Mouse (Mus musculus): ENCODE data around the gene Zfp941. TPM values are rescaled to one million over a fixed set of nuclear protein-coding genes. Genes with fewer than 3 reads are reported as not detected.

Zfp941 gene
- polyA plus RNA-seq (2017; shearing (Covaris generic)) = under 1 TPM; 0.11 to 0.17 TPM

GRCm38 (mm10) chr7:140821653-140822329 lies at the start of gene Zfp941:
Gene Zfp941, minus strand, starts transcription at chr7:140822178.

GRCm38 (mm10) chr7:140857550-140858505 lies 35.9 kb upstream of the Zfp941 start, which contains the start of gene Bet1l:
Gene Bet1l, minus strand, starts transcription at chr7:140857577.

GRCm38 (mm10) chr7:140856785-140857549 lies 35.0 kb upstream of the Zfp941 start, which contains the start of gene Ric8a:
Gene Ric8a, plus strand, starts transcription at chr7:140856957.

GRCm38 (mm10) chr7:140855860-140856784 lies 34.1 kb upstream of the Zfp941 start, which contains the start of gene Gm45785:
Gene Gm45785, minus strand, starts transcription at chr7:140856331.

GRCm38 (mm10) chr7:140847755-140848580 lies 26.0 kb upstream of the Zfp941 start, which contains the start of gene Odf3:
Gene Odf3, plus strand, starts transcription at chr7:140847805.

GRCm38 (mm10) chr7:140844905-140845665 lies 23.1 kb upstream of the Zfp941 start, which contains the start of gene Scgb1c1:
Gene Scgb1c1, plus strand, starts transcription at chr7:140845547.

GRCm38 (mm10) chr7:140834968-140835757 lies 13.2 kb upstream of the Zfp941 start, which contains the start of gene Urah:
Gene Urah, plus strand, starts transcription at chr7:140835018.

GRCm38 (mm10) chr7:140787406-140788052 lies 34.4 kb downstream of the Zfp941 start, which contains the start of gene Syce1:
Gene Syce1, minus strand, starts transcription at chr7:140787852.

GRCm38 (mm10) chr7:140763447-140764020 lies 58.4 kb downstream of the Zfp941 start, which contains the start of gene Cyp2e1:
Gene Cyp2e1, plus strand, starts transcription at chr7:140763739.

Other genes with a start within 250 kb of the Zfp941 start
- gene Olfr46, start 220.9 kb downstream of the Zfp941 start, polyA plus RNA-seq (2017; shearing (Covaris generic)) = under 1 TPM in 1 of 2 experiments, not detected in 1; 0.02 TPM
- gene Olfr61, start 193.2 kb downstream of the Zfp941 start, polyA plus RNA-seq (2017; shearing (Covaris generic)) = not detected
- gene Olfr53, start 175.7 kb downstream of the Zfp941 start, polyA plus RNA-seq (2017; shearing (Covaris generic)) = not detected
- under 1 TPM; 0.10 to 0.14 TPM for gene Olfr539, start 162.2 kb downstream of the Zfp941 start, polyA plus RNA-seq (2017; shearing (Covaris generic))
- gene Olfr45, start 140.2 kb downstream of the Zfp941 start, polyA plus RNA-seq (2017; shearing (Covaris generic)) = under 1 TPM; 0.04 to 0.07 TPM
- under 1 TPM in 1 of 2 experiments, not detected in 1; 0.34 TPM for gene Olfr541, start 124.9 kb downstream of the Zfp941 start, polyA plus RNA-seq (2017; shearing (Covaris generic))
- under 1 TPM in 1 of 2 experiments, not detected in 1; 0.26 TPM for gene Cyp2e1, start 58.4 kb downstream of the Zfp941 start, polyA plus RNA-seq (2017; shearing (Covaris generic))
- 1 to 10 TPM in 1 of 2 experiments, under 1 TPM in 1; 0.32 to 1.6 TPM for gene Syce1, start 34.3 kb downstream of the Zfp941 start, polyA plus RNA-seq (2017; shearing (Covaris generic))
- not detected for gene Urah, start 12.8 kb upstream of the Zfp941 start, polyA plus RNA-seq (2017; shearing (Covaris generic))
- not detected for gene Scgb1c1, start 23.4 kb upstream of the Zfp941 start, polyA plus RNA-seq (2017; shearing (Covaris generic))
- gene Odf3, start 25.6 kb upstream of the Zfp941 start, polyA plus RNA-seq (2017; shearing (Covaris generic)) = not detected
- gene Gm45785, start 34.2 kb upstream of the Zfp941 start, polyA plus RNA-seq (2017; shearing (Covaris generic)) = under 1 TPM in 1 of 2 experiments, not detected in 1; 0.43 TPM
- 100 to 1,000 TPM; 101 to 128 TPM for gene Ric8a, start 34.8 kb upstream of the Zfp941 start, polyA plus RNA-seq (2017; shearing (Covaris generic))
- 10 to 100 TPM; 46.6 to 46.7 TPM for gene Bet1l, start 35.4 kb upstream of the Zfp941 start, polyA plus RNA-seq (2017; shearing (Covaris generic))
- 100 to 1,000 TPM; 232 to 235 TPM for gene Psmd13, start 59.8 kb upstream of the Zfp941 start, polyA plus RNA-seq (2017; shearing (Covaris generic))
- 10 to 100 TPM in 1 of 2 experiments, 1 to 10 TPM in 1; 4.9 to 10.0 TPM for gene Sirt3, start 60.1 kb upstream of the Zfp941 start, polyA plus RNA-seq (2017; shearing (Covaris generic))
- gene Cox8b, start 78.3 kb upstream of the Zfp941 start, polyA plus RNA-seq (2017; shearing (Covaris generic)) = not detected
- gene Nlrp6, start 98.7 kb upstream of the Zfp941 start, polyA plus RNA-seq (2017; shearing (Covaris generic)) = under 1 TPM in 1 of 2 experiments, not detected in 1; 0.24 TPM
- gene Pgghg, start 119.2 kb upstream of the Zfp941 start, polyA plus RNA-seq (2017; shearing (Covaris generic)) = 10 to 100 TPM; 20.0 to 39.9 TPM
- gene Ifitm5, start 128.1 kb upstream of the Zfp941 start, polyA plus RNA-seq (2017; shearing (Covaris generic)) = under 1 TPM in 1 of 2 experiments, not detected in 1; 0.57 TPM
- gene Gm45717, start 133.8 kb upstream of the Zfp941 start, polyA plus RNA-seq (2017; shearing (Covaris generic)) = not detected
- 100 to 1,000 TPM in 1 of 2 experiments, 10 to 100 TPM in 1; 67.1 to 119 TPM for gene Ifitm2, start 133.8 kb upstream of the Zfp941 start, polyA plus RNA-seq (2017; shearing (Covaris generic))
- gene Ifitm1, start 145.0 kb upstream of the Zfp941 start, polyA plus RNA-seq (2017; shearing (Covaris generic)) = 10 to 100 TPM in 1 of 2 experiments, 1 to 10 TPM in 1; 2.5 to 20.2 TPM
- 10 to 100 TPM; 14.6 to 31.5 TPM for gene Ifitm3, start 188.6 kb upstream of the Zfp941 start, polyA plus RNA-seq (2017; shearing (Covaris generic))
- gene Ifitm6, start 195.7 kb upstream of the Zfp941 start, polyA plus RNA-seq (2017; shearing (Covaris generic)) = 1 to 10 TPM in 1 of 2 experiments, under 1 TPM in 1; 0.75 to 1.2 TPM
- gene Gm17387, start 207.0 kb upstream of the Zfp941 start, polyA plus RNA-seq (2017; shearing (Covaris generic)) = not detected
- 10 to 100 TPM in 1 of 2 experiments, 1 to 10 TPM in 1; 9.9 to 21.4 TPM for gene B4galnt4, start 238.9 kb upstream of the Zfp941 start, polyA plus RNA-seq (2017; shearing (Covaris generic))